15 mouse cellular contexts compared by ENCODE assay signal in the genomic region with DNA sequence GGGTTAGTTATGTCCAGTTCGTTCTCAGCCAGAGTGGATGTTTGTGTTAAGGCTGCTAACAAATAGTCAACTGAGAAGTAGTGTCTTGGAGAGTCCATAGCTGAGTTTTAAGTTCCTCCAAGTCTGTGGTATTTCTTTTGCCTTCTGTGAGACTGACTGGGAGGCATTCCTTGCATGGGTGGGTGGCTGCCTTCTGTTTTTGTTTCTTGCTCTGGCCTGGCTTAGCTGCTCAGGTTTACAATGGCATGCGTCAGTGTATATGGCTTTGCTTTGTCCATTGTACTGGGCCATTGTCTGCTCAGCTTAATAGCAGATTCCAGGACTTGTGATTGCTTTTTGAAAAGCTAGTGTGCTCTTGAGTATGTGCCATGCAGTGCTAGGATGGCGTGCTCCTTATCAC.
DNase-seq lines count a peak whose midpoint lies in the region; ATAC-seq lines count a peak whose summit lies in the region.
"Had no signal": no experiment of that assay in that cellular context is flagged by ENCODE, and none has a peak within 500 bp of the region (broad histone marks: within the 10 kb centered on the region; RNA-seq: fewer than 3 reads in every experiment).

No protein-coding gene starts in this region.

- H3K27ac ChIP-seq in heart, embryonic 12.5 days (ENCODE audit: poor library complexity, severe bottlenecking) = peak overlapping the region; percentile 36; the same call in 1 of the 2 replicates
- peak overlapping the region; percentile 65 for H3K27ac ChIP-seq in kidney, embryonic 16.5 days (ENCODE audit: low read length)
- no peak overlapping the region for H3K27ac ChIP-seq in intestine, embryonic 15.5 days
- H3K27ac ChIP-seq: hindbrain, embryonic 13.5 days; limb, embryonic 13.5 days had no signal

- no peak for ATAC-seq in heart, embryonic 12.5 days (ENCODE audit: insufficient number of reproducible peaks, low FRiP score)
- ATAC-seq in kidney, embryonic 16.5 days (ENCODE audit: low FRiP score, low TSS enrichment) = peak; percentile 69
- ATAC-seq in intestine, embryonic 15.5 days = no peak
- ATAC-seq: liver, postnatal 0 days had no signal

- 55% methylated on average over 3 of the region's 3 CpGs for WGBS in heart, embryonic 12.5 days
- WGBS in kidney, embryonic 16.5 days = 14% methylated on average over 3 of the region's 3 CpGs
- 39% methylated on average over 3 of the region's 3 CpGs for WGBS in intestine, embryonic 15.5 days

- H3K4me2 ChIP-seq in heart, embryonic 12.5 days = no peak overlapping the region
- 0 out of 2 replicates have a peak overlapping the region, but pooled peaks have one; percentile 3 for H3K4me2 ChIP-seq in kidney, embryonic 16.5 days (replicated peaks; ENCODE audit: low read depth, low read length)
- H3K4me2 ChIP-seq in intestine, embryonic 15.5 days (replicated peaks) = no peak overlapping the region
- H3K4me2 ChIP-seq: hindbrain, embryonic 13.5 days; limb, embryonic 13.5 days had no signal

- H3K9ac ChIP-seq in heart, embryonic 12.5 days = no peak overlapping the region
- no peak overlapping the region for H3K9ac ChIP-seq in kidney, embryonic 16.5 days (replicated peaks; ENCODE audit: low read length)
- H3K9ac ChIP-seq in intestine, embryonic 15.5 days = no peak overlapping the region
- H3K9ac ChIP-seq: hindbrain, embryonic 13.5 days; limb, embryonic 13.5 days; liver, postnatal 0 days had no signal

- H3K9me3 ChIP-seq in heart, embryonic 12.5 days (replicated peaks) = no peaks in the 10 kb centered on the region
- no peaks in the 10 kb centered on the region for H3K9me3 ChIP-seq in kidney, embryonic 16.5 days (ENCODE audit: low read length)
- H3K9me3 ChIP-seq in intestine, embryonic 15.5 days = no peaks in the 10 kb centered on the region
- H3K9me3 ChIP-seq: hindbrain, embryonic 13.5 days; limb, embryonic 13.5 days had no signal

- peaks cover 48% of the 10 kb centered on the region for H3K4me1 ChIP-seq in heart, embryonic 12.5 days (replicated peaks)
- peaks cover 59% of the 10 kb centered on the region for H3K4me1 ChIP-seq in kidney, embryonic 16.5 days (ENCODE audit: insufficient read depth, low read length)
- peaks cover 12% of the 10 kb centered on the region for H3K4me1 ChIP-seq in intestine, embryonic 15.5 days (replicated peaks)

- no peak overlapping the region for H3K4me3 ChIP-seq in heart, embryonic 12.5 days
- no peak overlapping the region for H3K4me3 ChIP-seq in kidney, embryonic 16.5 days (ENCODE audit: low read length)
- no peak overlapping the region for H3K4me3 ChIP-seq in intestine, embryonic 15.5 days (replicated peaks)
- H3K4me3 ChIP-seq: hindbrain, embryonic 13.5 days; limb, embryonic 13.5 days had no signal

- H3K36me3 ChIP-seq in heart, embryonic 12.5 days = no peaks in the 10 kb centered on the region
- no peaks in the 10 kb centered on the region for H3K36me3 ChIP-seq in kidney, embryonic 16.5 days (ENCODE audit: insufficient read depth, low read length)
- H3K36me3 ChIP-seq in intestine, embryonic 15.5 days = no peaks in the 10 kb centered on the region
- H3K36me3 ChIP-seq: hindbrain, embryonic 13.5 days; limb, embryonic 13.5 days had no signal

- no peaks in the 10 kb centered on the region for H3K27me3 ChIP-seq in heart, embryonic 12.5 days (replicated peaks)
- H3K27me3 ChIP-seq in kidney, embryonic 16.5 days (ENCODE audit: insufficient read depth, low read length) = no peaks in the 10 kb centered on the region
- no peaks in the 10 kb centered on the region for H3K27me3 ChIP-seq in intestine, embryonic 15.5 days (replicated peaks)
- H3K27me3 ChIP-seq: hindbrain, embryonic 13.5 days; limb, embryonic 13.5 days had no signal

- no peak for DNase-seq in heart, adult 8-10 months (ENCODE audit: low spot score)
- DNase-seq in kidney, adult 18-20 months = no peak
- DNase-seq in WW6 (ENCODE audit: low read depth, low spot score) = peak; percentile 7
- peak; percentile 16 for DNase-seq in forelimb bud, embryonic 11.5 days (ENCODE audit: low read depth, low spot score)
- DNase-seq in adrenal gland, postnatal 36 days = no peak
- DNase-seq: cerebellum, postnatal 25 days; liver, postnatal 0 days; lung, postnatal 4 days; right cerebral cortex, postnatal 14 days; thymus, postnatal 14 days had no signal

Comparison
In these comparisons a context has a peak if more than half of its experiments do, and no peak if none do; other contexts are left out.
1. DNase-seq: peak in WW6 (single experiment) and forelimb bud, embryonic 11.5 days (single experiment); none in heart, adult 8-10 months (single experiment), kidney, adult 18-20 months (single experiment) and adrenal gland, postnatal 36 days (0 of 2).